Mouse (Mus musculus) cortical plate, adult 2 months (tissue): ENCODE measurements around the gene Hmgcs2. TPM values are rescaled to one million over a fixed set of nuclear protein-coding genes. Genes with fewer than 3 reads are reported as not detected.
A peak's percentile ranks its signal among the peaks of the same experiment; 100 is the strongest.

Experiments used
- H3K27ac ChIP-seq: fragments of 200-500 bp; 2 replicates; pipeline ENCODE4 v1.5.1; 2012; ENCODE audit warnings: low read length, control low read depth, inconsistent platforms; ENCODE audit not compliant: insufficient read depth
- H3K4me1 ChIP-seq: fragments of 200-500 bp; 2 replicates; pipeline ENCODE4 v1.6.1; 2011; ENCODE audit warnings: low read length; ENCODE audit not compliant: control insufficient read depth, insufficient read depth
- H3K4me3 ChIP-seq: fragments of 200-500 bp; 2 replicates; pipeline ENCODE4 v1.5.1; 2011; ENCODE audit warnings: mild to moderate bottlenecking, low read length, control low read depth; ENCODE audit not compliant: insufficient read depth
- CTCF ChIP-seq: fragments of 200-500 bp; IDR thresholded peaks from 2 replicates; pipeline ENCODE4 v1.5.1; 2011; ENCODE audit warnings: mild to moderate bottlenecking, control low read depth, low read length; ENCODE audit not compliant: insufficient read depth; ENCODE audit errors: extremely low read depth
- POLR2A ChIP-seq: fragments of 200-500 bp; IDR thresholded peaks from 2 replicates; pipeline ENCODE4 v1.6.1; 2011; ENCODE audit warnings: mild to moderate bottlenecking, low read length, control low read depth; ENCODE audit not compliant: insufficient read depth; ENCODE audit errors: extremely low read depth
- polyA plus RNA-seq: library from polyadenylated mRNA; depleted of rRNA; stranded (reverse); fragments of >200 nt; gene quantifications from 2 replicates; pipeline ENCODE4 v1.2.3, GENCODE M21; 2012

The Hmgcs2 gene
- polyA plus RNA-seq, 1 experiment = 5.3 TPM

GRCm38 (mm10) chr3:98279682-98280081, 553 bp upstream of the Hmgcs2 start:
- no peaks in the 10 kb centered on the region for H3K4me1 ChIP-seq
- H3K27ac ChIP-seq = no peak overlapping the region
- H3K4me3 ChIP-seq = no peak overlapping the region
- TF ChIP-seq CTCF (no peak), POLR2A (no peak)

GRCm38 (mm10) chr3:98280933-98281678, 871 bp downstream of the Hmgcs2 start:
- Histone ChIP-seq H3K27ac (no peak overlapping the region), H3K4me3 (no peak overlapping the region), H3K4me1 (no peaks in the 10 kb centered on the region)
- TF ChIP-seq CTCF = peak; percentile 92
- no peak for TF ChIP-seq POLR2A

- no peak for TF ChIP-seq POLR2A
- no peak for TF ChIP-seq CTCF
- no peak overlapping the region for H3K27ac ChIP-seq
- H3K4me1 ChIP-seq = no peaks in the 10 kb centered on the region
- no peak overlapping the region for H3K4me3 ChIP-seq
Measured at GRCm38 (mm10) chr3:98282422-98282821, 2.2 kb downstream of the Hmgcs2 start.

DNA sequence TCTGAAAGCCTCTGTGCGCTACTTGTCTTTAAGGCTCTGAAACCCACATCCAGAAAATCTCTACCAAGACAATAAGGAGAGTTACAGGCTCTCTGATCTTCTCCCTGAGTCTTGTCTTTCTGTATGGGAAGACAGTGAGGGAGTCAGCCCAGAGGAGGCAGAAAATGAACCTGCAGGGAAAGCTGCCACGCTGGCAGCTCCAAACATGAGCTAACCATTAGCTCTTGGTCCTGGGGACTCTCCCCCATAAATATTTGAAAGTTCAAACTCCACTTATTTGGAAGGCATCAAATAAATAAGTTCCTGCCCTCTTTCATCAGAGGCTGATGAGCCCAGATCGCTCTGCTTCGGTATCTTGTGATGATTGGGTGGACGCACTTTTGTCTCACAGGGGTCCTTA, 3.0 kb downstream of the Hmgcs2 start:
- no peaks in the 10 kb centered on the region for H3K4me1 ChIP-seq
- no peak for TF ChIP-seq POLR2A
- TF ChIP-seq CTCF = no peak
- H3K4me3 ChIP-seq = no peak overlapping the region
- no peak overlapping the region for H3K27ac ChIP-seq

DNA sequence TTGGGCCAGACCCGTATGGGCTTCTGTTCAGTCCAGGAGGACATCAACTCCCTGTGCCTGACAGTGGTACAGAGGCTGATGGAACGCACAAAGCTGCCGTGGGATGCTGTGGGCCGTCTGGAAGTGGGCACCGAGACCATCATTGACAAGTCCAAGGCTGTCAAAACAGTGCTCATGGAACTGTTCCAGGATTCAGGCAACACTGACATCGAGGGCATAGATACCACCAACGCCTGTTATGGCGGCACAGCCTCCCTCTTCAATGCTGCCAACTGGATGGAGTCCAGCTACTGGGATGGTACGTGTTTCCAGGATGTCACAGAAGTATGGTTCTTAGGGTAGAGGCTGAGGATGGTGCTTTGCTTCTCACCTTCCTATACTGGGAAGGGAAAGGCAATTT, 10.8 kb downstream of the Hmgcs2 start:
- Histone ChIP-seq H3K4me3 (no peak overlapping the region), H3K4me1 (no peaks in the 10 kb centered on the region), H3K27ac (no peak overlapping the region)
- TF ChIP-seq POLR2A = no peak

DNA sequence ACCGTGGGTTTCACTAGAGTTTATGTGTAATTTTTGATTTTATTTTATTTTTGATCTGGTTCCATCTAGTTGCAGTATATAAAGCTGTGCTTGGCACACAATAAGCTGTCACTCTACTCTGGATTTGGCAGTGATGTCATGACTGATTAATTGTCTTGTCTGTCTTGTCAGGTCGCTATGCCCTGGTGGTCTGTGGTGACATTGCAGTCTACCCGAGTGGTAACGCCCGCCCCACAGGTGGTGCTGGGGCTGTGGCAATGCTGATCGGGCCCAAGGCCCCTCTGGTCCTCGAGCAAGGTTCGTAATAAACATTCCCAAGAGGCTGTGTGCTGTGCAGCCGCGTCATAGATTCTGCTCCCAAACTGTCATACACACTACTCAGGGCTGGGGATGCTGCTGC, 15.7 kb downstream of the Hmgcs2 start:
- Histone ChIP-seq H3K4me3 (no peak overlapping the region), H3K27ac (no peak overlapping the region)
- TF ChIP-seq POLR2A (no peak), CTCF (no peak)

DNA sequence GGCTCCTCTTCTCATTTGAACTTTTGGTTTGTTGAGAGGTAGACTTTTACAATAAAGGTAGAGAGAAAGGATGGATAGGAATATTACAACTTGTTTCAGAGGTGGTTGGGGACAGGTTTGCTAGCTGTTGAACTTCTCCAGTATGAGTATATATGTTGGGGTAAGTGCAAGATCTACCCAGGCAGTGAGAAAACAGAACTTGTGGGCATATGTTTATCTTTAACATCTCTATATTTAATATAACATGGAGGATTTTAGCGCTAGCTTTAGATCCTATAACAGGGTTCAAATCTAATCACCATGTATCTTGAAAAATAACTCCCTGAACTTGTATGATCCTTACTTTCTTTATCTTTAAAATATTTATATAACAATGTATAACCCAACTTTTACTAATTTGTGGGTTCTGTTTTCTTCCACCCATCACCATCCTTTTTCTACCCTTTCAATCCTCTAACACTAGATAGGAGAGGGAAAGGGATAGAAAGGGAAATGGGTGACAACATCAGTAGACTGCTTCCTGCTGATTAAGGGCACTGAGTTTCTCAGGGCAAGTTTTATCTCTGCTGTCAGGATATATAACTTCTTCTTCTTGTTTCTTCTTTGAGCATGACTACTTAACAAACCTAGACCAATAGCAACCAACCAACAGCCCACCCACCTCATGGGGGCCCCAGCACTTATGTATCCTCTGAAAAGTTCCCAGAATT, 19.3 kb downstream of the Hmgcs2 start:
- Histone ChIP-seq H3K27ac (no peak overlapping the region), H3K4me3 (no peak overlapping the region), H3K4me1 (no peaks in the 10 kb centered on the region)
- TF ChIP-seq POLR2A (no peak), CTCF (no peak)

More for the DNA sequence above, 15.7 kb downstream of the Hmgcs2 start:
- H3K4me1 ChIP-seq = no peaks in the 10 kb centered on the region

- no peak for TF ChIP-seq CTCF
- no peak for TF ChIP-seq POLR2A
- no peaks in the 10 kb centered on the region for H3K4me1 ChIP-seq
- no peak overlapping the region for H3K27ac ChIP-seq
- no peak overlapping the region for H3K4me3 ChIP-seq
Measured at GRCm38 (mm10) chr3:98300266-98300665, 20.0 kb downstream of the Hmgcs2 start.

- H3K4me1 ChIP-seq = no peaks in the 10 kb centered on the region
- no peak overlapping the region for H3K4me3 ChIP-seq
- no peak overlapping the region for H3K27ac ChIP-seq
- TF ChIP-seq POLR2A (no peak), CTCF (no peak)
Measured at GRCm38 (mm10) chr3:98301761-98302160, 21.5 kb downstream of the Hmgcs2 start.

DNA sequence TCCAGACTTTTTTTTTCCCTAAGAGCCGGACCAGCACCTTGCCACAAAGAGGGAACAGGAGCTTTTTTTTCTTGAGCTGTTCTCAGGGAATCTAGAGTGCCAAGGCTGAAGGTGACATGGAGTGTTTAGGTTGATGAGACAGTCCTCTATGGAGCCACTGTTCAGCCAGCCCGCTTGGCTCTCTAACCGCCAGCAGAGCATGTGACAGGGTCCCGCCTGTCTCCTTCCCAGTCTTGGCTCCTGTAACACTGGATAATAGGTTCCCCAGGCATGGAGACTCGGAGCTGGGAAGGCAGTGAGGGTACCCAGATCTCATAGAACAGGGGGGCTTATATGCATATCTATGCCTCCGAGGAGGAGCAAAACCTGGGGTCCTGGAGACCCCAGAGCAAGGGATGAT, 28.4 kb downstream of the Hmgcs2 start:
- no peak for TF ChIP-seq CTCF
- no peak for TF ChIP-seq POLR2A
- H3K27ac ChIP-seq = no peak overlapping the region
- no peaks in the 10 kb centered on the region for H3K4me1 ChIP-seq
- no peak overlapping the region for H3K4me3 ChIP-seq
